Mouse (Mus musculus): ENCODE measurements at regions not wholly inside any gene's neighbourhood (a gene's known extent, or its start where the extent isn't known, plus 50 kb on each side); places are given as distances from the start of the nearest gene placed in this dataset.
A peak's percentile ranks its signal among the peaks of the same experiment; 100 is the strongest.

- H3K4me1 ChIP-seq (ENCODE audit: control insufficient read depth, insufficient read depth, low read length): peaks cover 28% of the 10 kb centered on the region
- no peak for TF ChIP-seq POLR2A (IDR thresholded peaks at IDR 0.05; ENCODE audit: borderline replicate concordance, insufficient read depth, low read length)
- TF ChIP-seq CTCF (IDR thresholded peaks at IDR 0.05; ENCODE audit: borderline replicate concordance, insufficient read depth, low read depth, low read length): no peak
- no peak for DNase-seq
- H3K27ac ChIP-seq (ENCODE audit: insufficient read depth, low read length): no peak overlapping the region
- no peak overlapping the region for H3K4me3 ChIP-seq (replicated peaks; ENCODE audit: insufficient read depth, low read depth, low read length)
- WGBS: 46% methylated on average over 5 of the region's 5 CpGs
- no peaks in the 10 kb centered on the region for H3K27me3 ChIP-seq (ENCODE audit: control insufficient read depth, insufficient read depth, low read length)
These were observed 274.9 kb upstream of the Zmiz1 start for GRCm38 (mm10) chr14:25184042-25184441.

GRCm38 (mm10) chr14:25184875-25185274 lies 274.1 kb upstream of the Zmiz1 start:
- H3K27me3 ChIP-seq (ENCODE audit: control insufficient read depth, insufficient read depth, low read length): no peaks in the 10 kb centered on the region
- TF ChIP-seq POLR2A (IDR thresholded peaks at IDR 0.05; ENCODE audit: borderline replicate concordance, insufficient read depth, low read length): no peak
- TF ChIP-seq CTCF (IDR thresholded peaks at IDR 0.05; ENCODE audit: borderline replicate concordance, insufficient read depth, low read depth, low read length): no peak
- DNase-seq: no peak
- WGBS: 80% methylated on average over 1 of the region's 1 CpGs
- no peak overlapping the region for H3K4me3 ChIP-seq (replicated peaks; ENCODE audit: insufficient read depth, low read depth, low read length)
- H3K27ac ChIP-seq (ENCODE audit: insufficient read depth, low read length): no peak overlapping the region
- H3K4me1 ChIP-seq (ENCODE audit: control insufficient read depth, insufficient read depth, low read length): peaks cover 28% of the 10 kb centered on the region

GRCm38 (mm10) chr14:25185556-25185958 lies 273.4 kb upstream of the Zmiz1 start:
- Histone ChIP-seq H3K27me3 (ENCODE audit: control insufficient read depth, insufficient read depth, low read length) (no peaks in the 10 kb centered on the region), H3K4me1 (ENCODE audit: control insufficient read depth, insufficient read depth, low read length) (peaks cover 31% of the 10 kb centered on the region), H3K4me3 (replicated peaks; ENCODE audit: insufficient read depth, low read depth, low read length) (no peak overlapping the region), H3K27ac (ENCODE audit: insufficient read depth, low read length) (0 out of 2 replicates have a peak overlapping the region, but pooled peaks have one; percentile 8)
- TF ChIP-seq POLR2A (IDR thresholded peaks at IDR 0.05; ENCODE audit: borderline replicate concordance, insufficient read depth, low read length) (no peak), CTCF (IDR thresholded peaks at IDR 0.05; ENCODE audit: borderline replicate concordance, insufficient read depth, low read depth, low read length) (no peak)
- DNase-seq: peak; percentile 39 to 44
- 50% methylated on average over 10 of the region's 10 CpGs for WGBS

- TF ChIP-seq CTCF (IDR thresholded peaks at IDR 0.05; ENCODE audit: borderline replicate concordance, insufficient read depth, low read depth, low read length) (no peak), POLR2A (IDR thresholded peaks at IDR 0.05; ENCODE audit: borderline replicate concordance, insufficient read depth, low read length) (no peak)
- peak; percentile 74 to 84 for DNase-seq
- peak overlapping the region; percentile 47 for H3K27ac ChIP-seq (ENCODE audit: insufficient read depth, low read length)
- peaks cover 35% of the 10 kb centered on the region for H3K4me1 ChIP-seq (ENCODE audit: control insufficient read depth, insufficient read depth, low read length)
- H3K27me3 ChIP-seq (ENCODE audit: control insufficient read depth, insufficient read depth, low read length): no peaks in the 10 kb centered on the region
- no peak overlapping the region for H3K4me3 ChIP-seq (replicated peaks; ENCODE audit: insufficient read depth, low read depth, low read length)
- WGBS: 16% methylated on average over 14 of the region's 14 CpGs
These were observed 272.8 kb upstream of the Zmiz1 start for GRCm38 (mm10) chr14:25185959-25186771.

- no peak for TF ChIP-seq POLR2A (IDR thresholded peaks at IDR 0.05; ENCODE audit: borderline replicate concordance, insufficient read depth, low read length)
- TF ChIP-seq CTCF (IDR thresholded peaks at IDR 0.05; ENCODE audit: borderline replicate concordance, insufficient read depth, low read depth, low read length): no peak
- WGBS: 37% methylated on average over 5 of the region's 5 CpGs
- no peaks in the 10 kb centered on the region for H3K27me3 ChIP-seq (ENCODE audit: control insufficient read depth, insufficient read depth, low read length)
- H3K4me1 ChIP-seq (ENCODE audit: control insufficient read depth, insufficient read depth, low read length): peaks cover 38% of the 10 kb centered on the region
- peak; percentile 73 to 85 for DNase-seq
- H3K4me3 ChIP-seq (replicated peaks; ENCODE audit: insufficient read depth, low read depth, low read length): no peak overlapping the region
- no peak overlapping the region for H3K27ac ChIP-seq (ENCODE audit: insufficient read depth, low read length)
These were observed 271.3 kb upstream of the Zmiz1 start for GRCm38 (mm10) chr14:25187715-25188114.

- Histone ChIP-seq H3K27me3 (ENCODE audit: control insufficient read depth, insufficient read depth, low read length) (no peaks in the 10 kb centered on the region), H3K4me3 (replicated peaks; ENCODE audit: insufficient read depth, low read depth, low read length) (no peak overlapping the region), H3K27ac (ENCODE audit: insufficient read depth, low read length) (no peak overlapping the region), H3K4me1 (ENCODE audit: control insufficient read depth, insufficient read depth, low read length) (peaks cover 37% of the 10 kb centered on the region)
- 95% methylated on average over 5 of the region's 5 CpGs for WGBS
- TF ChIP-seq CTCF (IDR thresholded peaks at IDR 0.05; ENCODE audit: borderline replicate concordance, insufficient read depth, low read depth, low read length) (no peak), POLR2A (IDR thresholded peaks at IDR 0.05; ENCODE audit: borderline replicate concordance, insufficient read depth, low read length) (no peak)
- DNase-seq: no peak
These were observed 269.7 kb upstream of the Zmiz1 start for GRCm38 (mm10) chr14:25189256-25189655.

GRCm38 (mm10) chr14:25190680-25191270 lies 268.2 kb upstream of the Zmiz1 start:
- H3K27ac ChIP-seq (ENCODE audit: insufficient read depth, low read length): no peak overlapping the region
- TF ChIP-seq POLR2A (IDR thresholded peaks at IDR 0.05; ENCODE audit: borderline replicate concordance, insufficient read depth, low read length) (no peak), CTCF (IDR thresholded peaks at IDR 0.05; ENCODE audit: borderline replicate concordance, insufficient read depth, low read depth, low read length) (no peak)
- H3K27me3 ChIP-seq (ENCODE audit: control insufficient read depth, insufficient read depth, low read length): no peaks in the 10 kb centered on the region
- H3K4me3 ChIP-seq (replicated peaks; ENCODE audit: insufficient read depth, low read depth, low read length): no peak overlapping the region
- 70% methylated on average over 10 of the region's 10 CpGs for WGBS
- no peak for DNase-seq
- H3K4me1 ChIP-seq (ENCODE audit: control insufficient read depth, insufficient read depth, low read length): peaks cover 33% of the 10 kb centered on the region

GRCm38 (mm10) chr14:25196820-25197219 lies 262.2 kb upstream of the Zmiz1 start:
- WGBS: 81% methylated on average over 5 of the region's 5 CpGs
- Histone ChIP-seq H3K27ac (ENCODE audit: insufficient read depth, low read length) (no peak overlapping the region), H3K4me1 (ENCODE audit: control insufficient read depth, insufficient read depth, low read length) (peaks cover 16% of the 10 kb centered on the region), H3K27me3 (ENCODE audit: control insufficient read depth, insufficient read depth, low read length) (no peaks in the 10 kb centered on the region), H3K4me3 (replicated peaks; ENCODE audit: insufficient read depth, low read depth, low read length) (no peak overlapping the region)
- no peak for DNase-seq
- TF ChIP-seq CTCF (IDR thresholded peaks at IDR 0.05; ENCODE audit: borderline replicate concordance, insufficient read depth, low read depth, low read length) (no peak), POLR2A (IDR thresholded peaks at IDR 0.05; ENCODE audit: borderline replicate concordance, insufficient read depth, low read length) (no peak)

Data from cerebellum, adult 2 months (tissue).